Mouse (Mus musculus): ENCODE results near the gene Cep290. TPM values are rescaled to one million over a fixed set of nuclear protein-coding genes. Genes with fewer than 3 reads are reported as not detected.
"Not testable (repeated sequence)": the region's sequence is repeated elsewhere in the genome, so short reads cannot be mapped to it uniquely, and the experiment has no call there.

Cep290 gene
- polyA plus RNA-seq, 1 experiment, result 6.6 TPM

DNA sequence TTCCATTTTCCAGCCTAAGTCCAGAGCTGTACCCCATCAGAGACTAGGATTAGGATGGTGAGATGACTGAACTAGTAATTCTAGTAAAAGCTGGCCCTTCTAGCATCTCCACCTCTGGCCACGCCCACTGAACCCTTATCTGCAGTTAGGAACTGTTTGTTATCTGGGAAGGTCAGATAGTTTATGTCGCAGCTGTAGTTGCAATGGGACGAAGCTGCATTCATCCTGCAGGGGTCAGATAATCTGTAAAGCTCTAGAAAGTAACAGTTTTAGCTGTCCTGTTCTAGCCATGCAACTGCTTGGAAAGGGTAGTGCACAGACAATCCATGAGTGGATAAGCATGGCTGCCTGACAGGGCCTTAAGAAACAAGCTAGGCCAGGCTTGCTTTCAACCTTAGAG is 11.0 kb downstream of the Cep290 start:
- no peaks in the 10 kb centered on the region for H3K4me1 ChIP-seq (ENCODE audit: control insufficient read depth, insufficient read depth, low read length)
- TF ChIP-seq CTCF (IDR thresholded peaks at IDR 0.05; ENCODE audit: control insufficient read depth, insufficient read depth, insufficient replicate concordance, low read depth, low read length) (no peak), POLR2A (IDR thresholded peaks at IDR 0.05; ENCODE audit: control insufficient read depth, low read depth, low read length) (no peak)
- H3K27me3 ChIP-seq (ENCODE audit: control insufficient read depth, insufficient read depth, low read length), result no peaks in the 10 kb centered on the region
- no peak overlapping the region for H3K4me3 ChIP-seq (ENCODE audit: control insufficient read depth, low read depth, low read length)
- H3K27ac ChIP-seq (ENCODE audit: control insufficient read depth, insufficient read depth, low read depth, low read length), result no peak overlapping the region
- peaks cover 1% of the 10 kb centered on the region; the same call in 1 of the 2 replicates for H3K36me3 ChIP-seq (ENCODE audit: control insufficient read depth, insufficient read depth, low read length)

DNA sequence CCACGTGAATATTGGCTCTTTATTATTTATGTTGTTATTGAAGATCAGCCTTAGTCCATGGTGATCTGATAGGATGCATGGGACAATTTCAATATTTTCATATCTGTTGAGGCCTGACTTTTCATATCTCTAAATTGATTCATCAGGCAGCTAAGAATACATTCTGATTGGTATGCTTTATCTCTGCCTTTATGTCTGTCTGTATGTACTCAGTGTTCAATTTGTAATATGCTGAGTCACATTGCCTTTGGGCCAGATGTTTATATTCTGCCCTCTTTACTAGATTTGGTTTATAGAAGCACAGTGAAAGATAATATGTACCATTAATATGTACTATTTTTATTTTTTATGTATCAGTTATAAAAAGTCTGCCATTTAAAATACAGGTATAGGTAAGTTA is 20.8 kb downstream of the Cep290 start:
- no peaks in the 10 kb centered on the region for H3K4me1 ChIP-seq (ENCODE audit: control insufficient read depth, insufficient read depth, low read length)
- no peaks in the 10 kb centered on the region for H3K36me3 ChIP-seq (ENCODE audit: control insufficient read depth, insufficient read depth, low read length)
- no peak overlapping the region for H3K4me3 ChIP-seq (ENCODE audit: control insufficient read depth, low read depth, low read length)
- TF ChIP-seq POLR2A (IDR thresholded peaks at IDR 0.05; ENCODE audit: control insufficient read depth, low read depth, low read length) (no peak), CTCF (IDR thresholded peaks at IDR 0.05; ENCODE audit: control insufficient read depth, insufficient read depth, insufficient replicate concordance, low read depth, low read length) (no peak)
- no peak overlapping the region for H3K27ac ChIP-seq (ENCODE audit: control insufficient read depth, insufficient read depth, low read depth, low read length)
- H3K27me3 ChIP-seq (ENCODE audit: control insufficient read depth, insufficient read depth, low read length), result no peaks in the 10 kb centered on the region

DNA sequence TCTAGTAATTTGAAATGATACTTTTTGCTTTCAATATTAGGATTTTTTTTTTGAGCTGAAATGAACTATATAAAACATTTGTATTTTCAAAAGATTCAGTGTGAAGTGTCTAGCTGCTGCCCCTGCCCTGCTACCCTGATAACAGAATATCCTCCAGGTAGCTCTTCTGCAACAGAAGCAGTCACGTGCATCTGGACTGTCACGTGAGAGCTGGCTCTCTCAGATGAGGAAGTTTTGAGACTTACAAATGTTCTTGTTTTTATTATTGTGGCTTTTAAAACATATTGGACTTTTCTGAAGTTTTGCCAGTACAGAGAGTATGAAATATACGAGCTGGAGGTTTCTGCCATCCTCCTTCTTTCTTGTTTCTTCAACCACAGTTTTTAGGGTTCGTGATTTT is 34.3 kb downstream of the Cep290 start:
- H3K4me3 ChIP-seq (ENCODE audit: control insufficient read depth, low read depth, low read length), result no peak overlapping the region
- H3K27ac ChIP-seq (ENCODE audit: control insufficient read depth, insufficient read depth, low read depth, low read length), result no peak overlapping the region
- H3K4me1 ChIP-seq (ENCODE audit: control insufficient read depth, insufficient read depth, low read length), result no peaks in the 10 kb centered on the region
- no peak for TF ChIP-seq POLR2A (IDR thresholded peaks at IDR 0.05; ENCODE audit: control insufficient read depth, low read depth, low read length)
- no peaks in the 10 kb centered on the region for H3K36me3 ChIP-seq (ENCODE audit: control insufficient read depth, insufficient read depth, low read length)
- no peaks in the 10 kb centered on the region for H3K27me3 ChIP-seq (ENCODE audit: control insufficient read depth, insufficient read depth, low read length)

DNA sequence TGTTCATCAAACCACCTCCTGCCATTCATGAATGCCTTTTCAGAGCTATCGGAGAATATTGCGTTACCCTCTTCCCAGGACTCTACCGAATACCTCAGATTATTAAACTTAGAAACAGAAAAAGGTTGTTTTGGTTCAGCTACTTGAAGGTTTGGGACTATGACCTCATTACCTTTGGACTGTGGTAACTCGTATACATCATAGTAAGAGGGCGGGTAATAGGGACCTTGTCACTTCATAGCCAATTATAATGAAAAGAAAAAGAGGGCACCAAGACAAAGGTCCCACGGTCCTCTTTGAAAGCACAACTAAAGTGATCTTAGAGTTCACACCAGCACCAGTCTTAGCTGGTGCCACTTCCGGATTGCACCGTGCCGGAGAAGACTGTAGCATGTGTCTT is 35.0 kb downstream of the Cep290 start:
- H3K36me3 ChIP-seq (ENCODE audit: control insufficient read depth, insufficient read depth, low read length), result no peaks in the 10 kb centered on the region
- no peak overlapping the region for H3K4me3 ChIP-seq (ENCODE audit: control insufficient read depth, low read depth, low read length)
- no peak overlapping the region for H3K27ac ChIP-seq (ENCODE audit: control insufficient read depth, insufficient read depth, low read depth, low read length)
- H3K27me3 ChIP-seq (ENCODE audit: control insufficient read depth, insufficient read depth, low read length), result no peaks in the 10 kb centered on the region
- no peaks in the 10 kb centered on the region for H3K4me1 ChIP-seq (ENCODE audit: control insufficient read depth, insufficient read depth, low read length)
- TF ChIP-seq POLR2A (IDR thresholded peaks at IDR 0.05; ENCODE audit: control insufficient read depth, low read depth, low read length), result no peak
- no peak for TF ChIP-seq CTCF (IDR thresholded peaks at IDR 0.05; ENCODE audit: control insufficient read depth, insufficient read depth, insufficient replicate concordance, low read depth, low read length)

DNA sequence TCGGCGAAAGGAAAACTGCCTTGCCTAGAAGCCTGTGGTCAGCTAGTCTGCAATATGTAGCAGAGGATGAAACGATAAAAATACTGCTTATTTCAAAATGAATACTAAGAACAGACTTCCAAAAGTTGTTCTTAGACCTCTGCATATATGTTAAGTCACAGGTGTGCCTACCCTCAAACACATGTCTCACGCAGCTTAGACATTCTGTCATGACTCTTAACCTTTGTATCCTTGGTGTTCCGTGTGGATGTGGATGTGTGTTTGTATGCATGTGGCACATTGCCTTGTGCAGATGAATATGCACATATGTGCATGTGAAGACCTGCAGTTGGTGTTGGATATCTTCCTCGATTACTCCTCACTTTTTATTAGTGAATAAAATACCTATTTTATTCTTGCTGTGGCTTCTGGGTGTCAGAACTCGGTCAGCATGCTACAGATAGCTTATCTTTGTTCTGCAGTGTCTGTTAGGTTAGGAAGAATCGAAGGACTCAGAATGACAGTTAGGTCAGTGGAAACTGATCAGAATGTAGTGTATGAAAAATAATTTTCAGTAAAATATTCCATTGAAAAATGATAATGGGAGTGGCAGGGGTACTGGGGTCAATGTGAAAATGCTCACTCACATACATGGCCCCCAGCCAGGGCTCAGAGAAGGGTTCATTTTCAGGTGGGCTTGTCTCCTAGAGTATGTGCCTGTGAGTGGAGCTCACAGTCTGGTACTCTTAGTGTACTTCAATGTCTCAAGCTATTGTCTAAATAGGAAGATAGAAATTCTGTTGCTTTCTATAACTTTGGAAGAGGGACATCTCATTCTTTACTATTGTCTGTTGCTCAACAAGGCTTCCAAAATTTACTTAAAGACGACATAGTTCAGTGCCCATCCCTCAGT is 37.4 kb downstream of the Cep290 start:
- no peak for TF ChIP-seq CTCF (IDR thresholded peaks at IDR 0.05; ENCODE audit: control insufficient read depth, insufficient read depth, insufficient replicate concordance, low read depth, low read length)
- TF ChIP-seq POLR2A (IDR thresholded peaks at IDR 0.05; ENCODE audit: control insufficient read depth, low read depth, low read length), result no peak
- Histone ChIP-seq H3K4me1 (ENCODE audit: control insufficient read depth, insufficient read depth, low read length) (no peaks in the 10 kb centered on the region), H3K27me3 (ENCODE audit: control insufficient read depth, insufficient read depth, low read length) (no peaks in the 10 kb centered on the region), H3K27ac (ENCODE audit: control insufficient read depth, insufficient read depth, low read depth, low read length) (no peak overlapping the region), H3K36me3 (ENCODE audit: control insufficient read depth, insufficient read depth, low read length) (no peaks in the 10 kb centered on the region), H3K4me3 (ENCODE audit: control insufficient read depth, low read depth, low read length) (no peak overlapping the region)

DNA sequence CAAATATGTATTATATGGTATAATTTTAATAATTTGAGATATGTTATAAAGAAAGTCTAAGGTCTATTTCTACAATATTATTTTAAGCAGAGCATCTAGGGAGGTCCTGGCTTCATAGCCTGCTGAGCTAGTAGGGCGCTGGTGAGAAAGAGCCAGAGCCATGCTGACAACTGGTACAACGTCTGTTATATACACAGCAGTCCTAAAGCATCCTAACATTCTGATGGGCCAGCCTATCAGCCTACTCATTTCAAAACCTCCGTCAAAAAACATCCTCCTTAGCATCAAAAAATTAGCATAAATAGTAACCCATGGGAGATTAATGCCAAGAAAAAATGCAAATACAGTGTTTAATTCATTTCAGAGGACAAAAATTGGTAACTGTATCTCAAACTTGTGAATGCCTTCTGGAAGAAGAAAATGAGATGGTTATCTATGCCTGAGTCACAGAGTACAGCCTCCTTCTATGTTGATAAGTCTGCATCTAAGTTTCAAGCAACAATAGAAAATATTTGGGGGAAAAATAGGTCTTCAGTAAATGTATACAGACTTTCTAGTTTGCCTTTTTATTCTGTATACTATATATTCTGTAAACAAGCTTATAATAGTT is 69.3 kb downstream of the Cep290 start:
- H3K4me1 ChIP-seq (ENCODE audit: control insufficient read depth, insufficient read depth, low read length), result no peaks in the 10 kb centered on the region
- TF ChIP-seq POLR2A (IDR thresholded peaks at IDR 0.05; ENCODE audit: control insufficient read depth, low read depth, low read length) (no peak), CTCF (IDR thresholded peaks at IDR 0.05; ENCODE audit: control insufficient read depth, insufficient read depth, insufficient replicate concordance, low read depth, low read length) (no peak)
- no peak overlapping the region for H3K4me3 ChIP-seq (ENCODE audit: control insufficient read depth, low read depth, low read length)
- H3K27me3 ChIP-seq (ENCODE audit: control insufficient read depth, insufficient read depth, low read length), result no peaks in the 10 kb centered on the region
- peaks cover 1% of the 10 kb centered on the region; the same call in 1 of the 2 replicates for H3K36me3 ChIP-seq (ENCODE audit: control insufficient read depth, insufficient read depth, low read length)
- H3K27ac ChIP-seq (ENCODE audit: control insufficient read depth, insufficient read depth, low read depth, low read length), result no peak overlapping the region

DNA sequence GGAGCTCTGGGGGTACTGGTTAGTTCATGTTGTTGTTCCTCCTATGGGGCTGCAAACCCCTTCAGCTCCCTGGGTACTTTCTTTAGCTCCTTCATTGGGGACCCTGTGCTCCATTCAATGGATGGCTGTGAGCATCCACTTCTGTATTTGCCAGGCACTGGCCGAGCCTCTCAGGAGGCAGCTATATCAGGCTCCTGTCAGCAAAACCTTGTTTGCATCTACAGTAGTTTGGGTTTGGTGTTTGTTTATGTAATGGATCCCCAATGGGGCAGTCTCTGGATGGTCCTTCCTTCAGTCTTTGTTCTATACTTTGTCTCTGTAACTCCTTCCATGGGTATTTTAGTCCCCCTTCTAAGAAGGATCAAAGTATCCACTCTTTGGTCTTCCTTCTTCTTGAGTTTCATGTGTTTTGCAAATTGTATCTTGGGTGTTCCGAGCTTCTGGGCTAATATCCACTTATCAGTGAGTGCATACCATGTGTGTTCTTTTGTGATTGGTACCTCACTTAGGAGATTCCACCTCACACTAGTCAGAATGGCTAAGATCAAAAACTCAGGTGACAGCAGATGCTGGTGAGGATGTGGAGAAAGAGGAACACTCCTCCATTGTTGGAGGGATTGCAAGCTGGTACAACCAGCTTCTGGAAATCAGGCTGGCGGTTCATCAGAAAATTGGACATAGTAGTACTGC is 73.0 kb downstream of the Cep290 start:
- not testable (repeated sequence) for H3K4me3 ChIP-seq (ENCODE audit: control insufficient read depth, low read depth, low read length); H3K27ac ChIP-seq (ENCODE audit: control insufficient read depth, insufficient read depth, low read depth, low read length); H3K27me3 ChIP-seq (ENCODE audit: control insufficient read depth, insufficient read depth, low read length); H3K4me1 ChIP-seq (ENCODE audit: control insufficient read depth, insufficient read depth, low read length); H3K36me3 ChIP-seq (ENCODE audit: control insufficient read depth, insufficient read depth, low read length)
